Mouse (Mus musculus) hematopoietic stem cell, adult 5-6 weeks (primary cell): Measurements from ENCODE around the gene Oaf. TPM values are rescaled to one million over a fixed set of nuclear protein-coding genes. Genes with fewer than 3 reads are reported as not detected.
A peak's percentile ranks its signal among the peaks of the same experiment; 100 is the strongest.

Experiments
- ATAC-seq, 2 experiments: fragments of 125-278 bp in 1 of 2; replicated peaks in 1 of 2; 2 replicates each; pipeline ENCODE4 v1.8.0; 2016 to 2017; ENCODE audit warnings: inconsistent platforms in 2 of 2, mild to moderate bottlenecking in 2 of 2, moderate number of reproducible peaks in 2 of 2, low read depth in 1 of 2, moderate TSS enrichment in 1 of 2; ENCODE audit not compliant: low FRiP score in 2 of 2, poor library complexity in 2 of 2, severe bottlenecking in 2 of 2, insufficient read depth in 1 of 2, low TSS enrichment in 1 of 2
- total RNA-seq: library from RNA; stranded (forward); fragments of 172-1452, 232-1000 nt; gene quantifications from 2 replicates; pipeline ENCODE4 v1.2.3, GENCODE M21; 2017

The Oaf gene
- total RNA-seq: 1.7 and 1.8 TPM in 2 replicates

DNA sequence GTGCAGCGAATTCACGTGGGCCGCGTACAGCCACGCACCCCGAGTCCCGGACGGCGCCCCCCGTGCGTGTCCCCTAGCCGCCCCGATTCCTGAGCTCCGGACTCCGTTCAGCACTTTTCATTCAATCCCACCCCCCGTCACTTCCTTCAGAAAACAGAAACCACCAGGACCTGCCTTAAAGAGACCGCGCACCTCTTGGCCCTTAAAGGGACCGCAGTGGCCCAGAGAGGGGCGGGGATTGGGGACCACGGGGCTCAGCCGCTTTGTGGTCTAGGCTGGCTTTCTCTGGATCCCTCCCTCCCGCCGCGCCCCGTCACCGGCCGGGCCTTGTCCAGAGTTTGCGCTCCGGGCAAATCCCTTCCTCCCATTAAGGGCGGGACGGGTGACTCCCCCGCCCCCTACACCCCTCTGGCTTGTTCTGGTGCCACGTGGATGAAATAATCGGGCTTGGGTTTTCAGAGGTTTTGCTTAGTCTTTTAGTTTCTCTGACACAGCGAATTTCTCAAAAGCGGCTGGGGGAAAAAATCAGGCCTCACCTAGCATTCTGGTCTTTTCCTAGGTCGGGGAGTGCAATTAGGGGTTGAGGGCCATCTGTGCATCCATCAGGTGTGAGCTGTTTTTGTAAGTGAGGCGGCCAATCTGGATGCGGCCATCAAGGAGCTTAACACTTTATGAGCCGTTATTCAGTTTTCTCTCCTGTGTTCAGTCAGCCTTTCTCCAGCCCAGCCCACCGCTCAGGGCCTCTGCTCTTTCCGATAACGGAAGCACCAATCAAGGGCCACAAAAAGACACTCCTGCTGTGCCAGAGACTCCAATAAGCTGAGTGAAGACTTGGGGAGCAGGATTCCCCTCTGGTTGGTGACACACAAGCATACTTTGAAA lies at the start of gene Oaf:
Oaf (minus strand) TSS at position 200 of the 882 bp plus-strand sequence.
- ATAC-seq: peak; percentile 54 to 63

DNA sequence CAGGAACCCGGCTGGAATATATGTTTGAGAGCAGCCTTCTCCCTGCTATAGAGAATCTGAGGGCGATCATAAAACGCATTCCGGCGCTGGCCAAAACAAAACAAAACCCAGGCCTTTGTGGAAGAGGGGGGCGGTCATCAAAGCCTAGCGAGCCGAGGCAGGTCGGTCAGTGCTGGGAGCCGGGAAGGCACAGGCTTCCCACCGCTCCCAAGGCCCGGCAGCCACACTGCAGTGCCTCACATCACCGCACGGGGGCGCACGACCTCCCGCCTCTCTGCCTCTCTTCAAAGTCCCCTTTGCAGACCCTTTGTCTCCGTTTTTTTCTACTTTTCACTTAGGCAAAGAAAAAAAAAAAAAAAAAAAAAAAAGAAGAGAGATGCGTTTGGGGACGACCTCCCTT lies 47.2 kb upstream of the Oaf start:
- peak in 1 of 2 experiments; percentile 49; a peak in 1 of 4 replicates for ATAC-seq

DNA sequence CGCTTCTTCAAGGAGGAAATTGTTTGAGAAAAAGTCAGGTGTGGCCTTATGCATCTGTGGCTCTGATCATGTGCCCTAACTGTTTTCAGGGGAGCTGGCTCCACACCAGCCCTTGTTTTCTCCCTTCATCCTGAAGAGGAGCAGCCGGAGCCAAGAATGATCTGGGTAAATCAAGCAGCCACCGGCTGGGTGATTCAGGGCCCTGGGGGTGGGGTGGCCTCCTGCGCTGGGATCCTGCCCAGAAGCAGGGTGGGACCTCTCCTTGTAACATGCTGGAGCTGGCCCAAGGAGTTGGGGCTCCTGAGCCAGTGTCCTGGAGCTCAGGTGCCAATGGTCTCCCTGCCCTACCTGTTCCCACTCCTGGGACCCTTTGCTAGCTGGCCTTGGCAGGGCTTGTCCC lies 45.6 kb upstream of the Oaf start:
- ATAC-seq: no peak

DNA sequence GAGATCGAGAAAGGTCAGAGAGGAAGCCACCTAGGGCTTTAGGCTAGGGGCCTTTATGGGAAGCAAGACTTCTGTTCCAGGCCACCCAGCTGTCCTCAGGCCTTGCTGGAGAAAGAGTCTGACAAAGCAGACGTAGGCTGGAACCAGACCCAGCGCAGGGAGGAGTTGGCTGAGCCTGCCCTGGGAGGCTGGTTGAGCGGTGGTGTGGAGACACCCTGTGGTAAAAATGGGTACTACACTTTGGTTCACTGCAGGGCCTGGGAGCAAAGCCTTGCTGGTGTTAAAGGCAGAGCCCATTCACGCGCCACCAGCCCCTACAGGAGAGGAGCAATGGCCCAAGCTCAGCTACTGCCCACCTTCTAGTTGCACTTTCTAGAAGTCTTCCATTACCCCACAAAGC lies 44.6 kb upstream of the Oaf start:
- peak; percentile 84 to 90 for ATAC-seq

DNA sequence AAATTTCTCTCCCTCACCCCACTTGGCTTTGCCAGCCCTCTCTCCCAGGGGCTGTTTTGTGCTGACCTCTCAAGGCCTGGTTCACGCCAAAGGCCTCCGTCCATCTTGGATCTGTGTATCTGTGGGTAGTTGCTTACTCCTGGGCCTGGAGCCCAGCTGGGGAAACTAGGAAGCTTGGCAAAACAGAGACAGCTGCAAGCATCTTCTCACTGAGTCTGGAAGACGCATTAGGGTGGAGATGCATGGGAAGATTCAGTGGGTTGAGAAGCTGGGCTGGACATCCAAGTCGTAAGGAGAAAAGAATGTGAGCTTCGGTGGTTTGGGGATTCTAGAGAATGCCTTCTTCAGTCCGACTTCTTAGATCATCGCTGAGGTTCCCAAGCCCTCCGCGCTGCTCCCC lies 34.0 kb upstream of the Oaf start:
- ATAC-seq: no peak

DNA sequence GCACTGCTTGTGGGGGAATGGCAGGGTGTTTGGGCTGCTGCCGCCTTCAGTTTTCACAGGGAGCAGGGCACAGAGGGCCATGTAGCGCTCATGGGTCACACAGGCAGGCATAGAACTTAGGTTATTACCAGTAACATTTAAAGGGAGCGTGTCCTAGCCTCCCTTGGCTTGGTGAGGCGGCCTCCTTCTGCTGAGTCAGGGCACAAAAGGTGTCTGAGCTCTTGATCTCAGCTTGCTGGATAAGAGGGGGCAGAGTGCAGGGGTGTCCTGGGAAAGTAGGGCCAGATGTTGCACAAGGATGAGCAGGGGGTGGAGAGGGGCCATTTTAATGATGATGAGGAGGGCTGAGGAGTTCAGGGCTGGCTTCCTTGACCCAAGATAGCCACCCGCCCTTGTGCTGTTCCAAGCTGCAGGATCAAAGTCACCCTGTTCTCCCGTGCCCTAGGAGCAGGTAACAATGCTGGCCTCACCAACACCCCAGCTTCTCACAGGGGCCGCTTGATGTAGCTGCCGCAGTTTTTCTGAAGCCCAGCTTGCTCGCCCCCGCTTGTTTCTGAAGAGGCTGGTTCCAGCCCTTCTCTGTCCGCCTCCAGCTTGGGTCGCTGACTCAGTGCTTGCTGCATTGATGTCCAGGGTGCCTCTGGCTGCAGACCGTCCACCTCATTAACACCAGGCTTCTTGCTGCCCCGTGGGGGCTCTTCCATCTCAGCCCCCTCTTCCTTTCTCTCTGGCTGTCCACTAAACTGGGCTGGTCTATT lies 32.2 kb upstream of the Oaf start:
- no peak for ATAC-seq

DNA sequence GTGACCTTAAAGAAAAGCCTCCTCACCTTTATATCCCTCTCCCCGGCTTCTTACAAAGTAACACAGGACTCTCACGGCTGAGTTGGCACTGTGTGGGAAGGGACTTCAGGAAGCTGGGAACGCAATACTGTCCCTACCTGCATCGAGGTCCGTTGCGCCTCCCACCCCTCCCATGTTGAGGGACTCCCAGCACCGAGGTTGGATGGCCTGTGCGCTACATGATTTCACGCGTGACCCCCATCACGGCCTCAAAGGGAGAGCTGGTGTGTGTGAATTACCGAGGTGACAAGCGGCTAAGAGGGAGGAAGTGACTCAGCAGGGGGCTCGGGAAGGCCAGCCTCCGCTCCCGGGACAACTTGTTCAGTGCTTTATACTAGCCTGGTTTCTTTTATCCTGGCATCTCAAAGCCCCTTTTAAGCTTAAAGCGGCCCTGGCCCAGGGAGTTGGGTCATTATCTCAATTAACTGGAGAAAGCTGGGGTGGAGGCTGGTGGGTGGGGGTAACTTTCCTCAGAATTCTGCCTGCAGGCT lies 31.1 kb upstream of the Oaf start:
- ATAC-seq: peak; percentile 29 to 53; a peak in 3 of 4 replicates

DNA sequence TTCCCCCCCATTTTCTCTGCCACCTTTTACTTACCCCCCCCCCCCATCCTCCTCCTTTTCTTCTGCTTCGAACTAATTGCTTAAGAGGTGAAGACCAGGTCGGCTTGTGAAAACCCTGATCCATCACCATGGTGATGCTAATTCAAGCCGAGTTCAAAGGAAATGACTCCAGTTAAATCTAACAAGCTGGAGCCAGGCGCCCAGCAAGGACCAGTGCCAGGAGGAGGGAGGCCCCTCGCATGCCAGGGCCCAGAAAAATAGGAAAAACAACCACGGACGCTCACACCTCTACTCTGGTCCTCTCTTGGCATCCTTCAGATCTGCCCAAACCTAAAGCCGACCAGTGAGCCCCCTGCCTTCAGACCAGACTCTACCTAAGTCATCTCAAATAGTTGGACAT lies 29.5 kb upstream of the Oaf start:
- no peak for ATAC-seq

DNA sequence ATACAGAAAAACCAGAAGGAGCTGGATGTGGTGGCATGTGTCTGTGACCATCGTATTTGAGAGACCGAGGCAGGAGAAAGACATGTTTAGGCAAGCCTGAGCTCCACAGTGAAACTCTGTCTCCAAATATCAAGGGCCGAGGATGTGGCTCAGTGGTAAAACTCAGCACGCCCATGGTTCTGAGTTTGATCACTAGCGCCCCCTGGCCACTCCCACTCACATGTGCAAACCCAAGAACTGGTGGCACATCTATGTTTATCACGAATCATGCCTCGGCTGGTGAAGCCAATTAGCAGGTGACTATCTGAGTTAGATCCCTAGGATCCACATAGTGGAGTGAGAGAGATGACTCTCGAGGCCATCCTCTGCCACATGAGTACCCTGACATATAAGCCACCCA lies 27.6 kb upstream of the Oaf start:
- no peak for ATAC-seq

DNA sequence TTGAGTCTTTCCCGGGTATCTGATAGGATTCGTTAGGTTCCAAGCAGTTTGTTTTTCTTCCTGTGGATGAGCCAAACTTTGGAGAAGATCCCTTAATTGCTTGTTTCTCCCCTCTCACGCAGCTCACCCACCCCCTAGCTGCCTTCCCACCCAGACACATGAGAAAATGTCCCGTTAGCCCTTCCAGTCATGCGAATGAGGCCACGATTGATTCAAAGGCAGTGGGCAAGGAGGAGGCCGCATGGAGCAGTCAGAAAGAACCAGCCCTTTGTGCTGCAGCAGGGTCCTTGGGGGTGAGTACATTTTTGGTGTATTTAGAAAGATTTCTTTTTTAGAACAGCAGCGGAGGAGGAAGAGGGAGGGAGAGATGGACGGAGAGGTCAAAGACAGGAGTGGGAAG lies 25.5 kb upstream of the Oaf start:
- ATAC-seq: no peak

DNA sequence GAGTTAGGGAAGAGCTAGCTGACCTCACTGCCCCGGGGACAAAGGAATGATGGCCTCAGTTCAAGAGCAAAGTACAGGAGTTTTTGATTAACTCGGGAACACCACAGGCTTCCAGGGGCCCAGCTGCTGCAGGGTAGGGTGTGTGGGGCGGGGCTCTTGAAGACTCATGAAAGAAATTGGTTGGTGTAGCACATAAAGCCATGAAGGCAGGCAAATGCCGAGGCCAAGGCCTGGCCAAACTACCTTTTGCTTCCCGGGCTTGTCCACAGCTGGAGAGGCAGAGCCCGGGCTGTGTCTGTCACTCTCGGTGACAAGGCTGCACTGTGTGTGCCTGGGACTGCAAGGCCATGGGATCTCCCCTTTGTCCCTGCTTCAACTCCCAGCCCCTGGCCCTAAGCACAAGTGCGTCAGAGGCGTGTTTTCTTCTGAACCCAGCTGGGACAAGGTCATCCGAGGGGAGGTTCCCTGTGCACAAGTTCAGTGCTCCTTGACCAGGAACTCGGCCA lies 24.3 kb upstream of the Oaf start:
- no peak for ATAC-seq

DNA sequence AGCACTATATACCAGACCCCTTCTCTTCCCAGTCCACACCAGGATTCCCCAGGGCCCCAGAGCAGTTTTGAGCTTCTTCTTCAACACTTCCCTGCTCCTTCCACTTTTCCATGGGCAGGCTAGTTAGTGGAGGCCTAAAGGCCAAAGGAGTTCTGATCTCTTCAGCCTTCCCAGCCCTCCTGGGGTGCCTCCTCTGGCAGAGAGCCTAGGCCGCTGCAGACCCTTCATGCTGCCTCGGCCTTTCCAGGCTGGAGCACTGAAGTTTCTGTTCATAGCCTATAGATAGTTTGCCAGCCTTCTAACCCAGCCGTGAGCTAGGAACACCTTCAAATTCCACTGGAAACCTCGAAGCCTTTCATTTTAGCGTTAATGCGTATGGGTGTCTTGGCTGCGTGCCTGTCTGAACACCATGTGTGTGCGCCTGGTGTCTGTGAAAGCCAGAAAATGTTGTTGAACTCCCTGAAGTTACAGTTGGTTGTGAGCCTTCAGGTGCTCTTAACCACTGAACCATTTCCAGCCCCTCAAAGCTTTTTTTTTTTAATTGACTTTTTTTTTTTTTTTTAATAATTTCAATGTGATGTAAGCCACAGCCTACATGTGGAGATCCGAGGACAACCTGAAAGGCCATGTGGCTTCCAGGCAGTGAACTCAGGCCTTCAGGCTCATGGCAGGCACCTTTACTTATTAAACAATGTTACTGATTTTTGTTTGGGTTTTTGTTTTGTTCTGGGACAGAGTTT lies 23.3 kb upstream of the Oaf start:
- no peak for ATAC-seq

DNA sequence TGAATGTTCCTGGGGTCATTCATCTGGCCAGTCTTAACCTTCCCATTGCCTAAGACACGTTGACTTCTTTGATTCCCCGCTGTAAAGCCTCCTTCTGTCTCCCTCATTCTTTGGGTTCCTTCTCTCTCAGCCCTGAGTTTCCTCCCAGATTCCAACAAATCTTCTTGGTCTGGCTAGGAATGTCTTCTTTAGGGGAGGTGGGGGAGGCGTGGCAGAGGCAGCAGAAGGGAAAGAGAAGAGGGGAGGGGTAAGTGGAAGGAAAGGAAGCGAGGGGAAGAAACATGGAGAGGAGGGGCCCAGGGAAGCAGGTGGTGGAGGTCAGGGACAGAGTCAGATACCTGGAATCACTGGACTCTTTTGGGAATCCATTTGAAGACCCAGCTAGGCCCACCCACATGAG lies 22.7 kb upstream of the Oaf start:
- ATAC-seq: no peak

DNA sequence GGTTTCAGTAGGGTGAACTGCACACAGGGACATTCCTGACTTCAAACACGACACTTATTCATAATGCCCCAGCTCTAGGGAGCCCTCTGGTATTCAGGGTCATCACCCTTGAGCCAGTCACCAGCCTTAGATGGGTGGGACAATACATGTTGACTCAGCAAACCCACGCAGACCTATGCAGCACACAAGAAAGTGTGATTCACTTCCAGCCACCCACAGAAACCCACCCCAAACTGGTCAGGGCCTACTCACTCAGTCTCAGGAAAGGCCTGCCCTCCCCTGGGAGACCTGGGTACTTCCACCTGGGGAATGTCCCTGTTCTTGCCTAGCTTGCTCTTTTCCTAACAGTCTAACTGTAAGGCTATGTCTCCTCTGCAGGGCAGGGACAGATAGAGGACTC lies 22.2 kb upstream of the Oaf start:
- no peak for ATAC-seq

DNA sequence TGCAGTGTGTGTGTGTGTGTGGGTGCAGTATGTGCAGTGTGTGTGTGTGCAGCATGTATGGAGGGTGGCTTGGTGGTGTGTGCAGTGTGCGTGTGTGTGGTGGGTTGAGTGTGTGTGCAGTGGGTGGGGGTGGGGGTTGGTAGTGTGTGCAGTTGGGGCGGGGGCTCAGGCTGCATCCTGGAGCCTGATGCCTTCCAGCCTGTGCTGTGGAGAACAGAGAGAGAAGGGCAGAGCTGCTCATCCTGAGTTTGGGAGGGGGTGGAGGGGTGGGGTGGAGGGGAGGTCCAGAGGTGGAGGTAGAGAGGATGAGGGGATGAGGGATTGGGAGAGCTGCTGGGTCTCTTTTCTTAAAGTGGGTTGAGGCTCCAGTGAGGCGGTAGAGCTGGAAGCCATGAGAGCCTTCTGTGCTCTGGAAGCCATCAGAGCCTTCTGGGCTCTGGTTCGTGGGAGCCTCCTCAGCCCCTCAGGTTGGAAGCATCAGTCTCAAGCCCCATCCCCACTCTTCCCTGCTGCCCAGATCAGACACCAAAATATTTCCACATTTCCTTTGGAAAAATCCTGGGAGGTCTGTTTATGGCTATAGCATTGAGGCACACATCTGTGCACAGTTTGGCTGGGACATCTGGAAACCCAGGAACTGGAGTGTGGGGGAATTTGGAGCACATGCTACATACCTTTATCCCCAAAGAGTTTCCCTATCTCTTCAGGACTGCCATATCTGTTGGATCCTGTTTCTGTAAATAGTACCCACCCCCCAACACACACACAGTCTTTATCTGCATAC lies 21.6 kb upstream of the Oaf start:
- no peak for ATAC-seq

DNA sequence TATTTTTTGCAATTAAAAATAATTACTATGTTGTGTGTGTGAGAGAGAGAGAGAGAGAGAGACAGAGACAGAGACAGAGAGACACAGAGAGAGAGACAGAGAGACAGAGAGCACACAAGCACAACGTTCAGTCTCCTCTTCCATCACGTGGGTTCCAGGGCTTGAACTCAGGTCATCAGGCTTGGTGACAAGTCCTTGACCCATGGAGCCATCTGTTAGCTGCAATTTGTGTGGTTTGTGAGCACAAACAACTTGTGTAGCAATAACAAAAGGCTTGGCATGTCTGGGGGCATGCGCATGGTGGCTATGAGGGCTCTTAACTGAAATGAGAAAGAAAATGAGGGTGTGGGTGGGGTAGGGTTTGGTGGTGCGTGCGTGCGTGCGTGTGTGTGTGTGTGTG lies 20.9 kb upstream of the Oaf start:
- no peak for ATAC-seq

DNA sequence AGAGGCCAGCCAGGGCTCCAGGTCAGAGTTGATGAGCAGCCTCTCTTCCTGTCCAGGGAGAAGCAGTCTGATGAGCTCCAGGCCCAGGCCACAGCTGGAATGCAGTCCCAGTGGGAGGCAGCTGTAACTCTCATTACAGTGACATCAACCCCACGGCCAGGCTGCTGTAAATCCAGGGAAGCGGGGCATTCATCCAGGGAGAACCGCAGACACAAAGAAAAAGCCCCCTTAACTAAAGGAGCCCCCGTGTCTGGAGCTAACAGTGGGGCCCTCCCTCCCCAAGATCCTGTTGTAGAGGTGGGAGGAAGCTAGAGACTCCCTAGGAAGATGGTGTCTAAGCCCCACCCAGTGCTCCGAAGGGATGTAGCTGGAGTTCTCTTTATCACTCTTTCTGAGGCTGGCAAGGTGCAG lies 13.6 kb upstream of the Oaf start:
- no peak for ATAC-seq
